Mouse (Mus musculus): ENCODE data around the gene Mrpl33.

DNA sequence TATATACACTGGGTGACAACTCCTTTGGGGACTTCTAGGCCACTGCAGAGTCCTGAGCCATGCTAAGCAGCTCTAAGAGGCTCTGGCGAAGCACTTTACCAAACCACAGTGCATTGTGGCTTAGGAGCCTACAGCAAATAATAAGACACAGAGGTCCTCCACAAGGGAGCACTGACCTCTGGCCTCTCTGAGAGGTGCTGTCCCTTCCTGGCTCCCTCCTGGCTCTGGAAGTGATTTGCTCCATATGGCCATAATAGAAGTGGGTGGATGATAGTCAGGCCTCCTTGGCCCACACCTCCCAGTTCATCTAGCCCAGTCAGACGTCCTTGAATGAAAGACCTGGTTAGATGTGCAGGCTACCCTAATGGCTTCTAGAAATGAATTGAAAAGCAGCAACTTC lies 8.7 kb upstream of the Mrpl33 start:
- TF ChIP-seq POLR2A (IDR thresholded peaks at IDR 0.05; ENCODE audit: extremely low read depth, insufficient read depth, low read length) (no peak), CTCF (IDR thresholded peaks at IDR 0.05; ENCODE audit: extremely low read depth, insufficient read depth, low read length) (no peak)

Measured in cortical plate, adult 2 months (tissue).